Mouse (Mus musculus) C2C12 (cell line): ENCODE data around the gene Tusc2.

Experiments
- CTCF ChIP-seq: IDR thresholded peaks from one replicate; pipeline ENCODE4 v1.5.1; 2011; ENCODE audit not compliant: control insufficient read depth, insufficient read depth, insufficient read length
- MAX ChIP-seq: IDR thresholded peaks from one replicate; pipeline ENCODE4 v1.6.1; 2011; ENCODE audit warnings: mild to moderate bottlenecking, control low read depth
- USF1 ChIP-seq: IDR thresholded peaks from one replicate; pipeline ENCODE4 v1.6.1; 2011; ENCODE audit warnings: low read depth, mild to moderate bottlenecking, control low read depth, moderate library complexity

GRCm38 (mm10) chr9:107582509-107583062 is 19.5 kb downstream of the Tusc2 start:
- TF ChIP-seq CTCF: no peak
- no peak for TF ChIP-seq MAX
- TF ChIP-seq USF1: no peak
